Mouse (Mus musculus) adrenal gland, adult 8-10 months (tissue): Measurements from ENCODE around the gene Klhdc3. TPM values are rescaled to one million over a fixed set of nuclear protein-coding genes. Genes with fewer than 3 reads are reported as not detected.

Experiments
- total RNA-seq, 4 experiments: library from RNA; stranded (reverse); gene quantifications; 2 replicates each; pipeline ENCODE4 v1.2.4; 2022

Gene Klhdc3
- total RNA-seq, 4 experiments from 2014 or later, result 59.1 to 74.3 (median 65.2) TPM

Other genes with a start within 250 kb of the Klhdc3 start
- gene Slc22a7, start 242.5 kb downstream of the Klhdc3 start, total RNA-seq, result not detected
- 1 to 10 TPM in 3 of 4 experiments, under 1 TPM in 1; 0.98 to 1.4 (median 1.2) TPM for gene Ttbk1, start 193.2 kb downstream of the Klhdc3 start, total RNA-seq
- 1 to 10 TPM; 4.5 to 6.9 (median 6.4) TPM for gene Dnph1, start 184.2 kb downstream of the Klhdc3 start, total RNA-seq
- 10 to 100 TPM; 31.6 to 48.8 (median 37.7) TPM for gene Cul9, start 134.5 kb downstream of the Klhdc3 start, total RNA-seq
- gene Srf, start 124.7 kb downstream of the Klhdc3 start, total RNA-seq, result 10 to 100 TPM; 34.0 to 42.0 (median 37.2) TPM
- 10 to 100 TPM in 2 of 4 experiments, 1 to 10 TPM in 2; 8.7 to 11.2 (median 9.9) TPM for gene Ptk7, start 51.4 kb downstream of the Klhdc3 start, total RNA-seq
- gene Klc4, start 34.9 kb downstream of the Klhdc3 start, total RNA-seq, result 10 to 100 TPM; 42.3 to 59.8 (median 53.2) TPM
- gene Mrpl2, start 34.7 kb downstream of the Klhdc3 start, total RNA-seq, result 100 to 1,000 TPM in 2 of 4 experiments, 10 to 100 TPM in 2; 91.8 to 122 (median 104) TPM
- gene Cul7, start 30.6 kb downstream of the Klhdc3 start, total RNA-seq, result 10 to 100 TPM; 42.0 to 53.5 (median 47.2) TPM
- gene Rrp36, start 6.6 kb downstream of the Klhdc3 start, total RNA-seq, result 10 to 100 TPM; 24.9 to 31.8 (median 30.6) TPM
- 100 to 1,000 TPM in 1 of 4 experiments, 10 to 100 TPM in 3; 91.9 to 104 (median 95.0) TPM for gene Mea1, start 2.1 kb downstream of the Klhdc3 start, total RNA-seq
- gene Ppp2r5d, start 24.2 kb upstream of the Klhdc3 start, total RNA-seq, result 10 to 100 TPM; 41.0 to 47.5 (median 42.6) TPM
- 10 to 100 TPM; 56.2 to 74.2 (median 61.8) TPM for gene Pex6, start 30.5 kb upstream of the Klhdc3 start, total RNA-seq
- 1 to 10 TPM; 1.2 to 1.8 (median 1.6) TPM for gene Gnmt, start 48.3 kb upstream of the Klhdc3 start, total RNA-seq
- 10 to 100 TPM; 66.6 to 74.1 (median 70.7) TPM for gene Cnpy3, start 71.3 kb upstream of the Klhdc3 start, total RNA-seq
- gene Ptcra, start 82.8 kb upstream of the Klhdc3 start, total RNA-seq, result not detected
- gene 2310039H08Rik, start 91.7 kb upstream of the Klhdc3 start, total RNA-seq, result 10 to 100 TPM; 53.9 to 87.1 (median 61.4) TPM
- 10 to 100 TPM; 78.9 to 89.9 (median 83.8) TPM for gene Rpl7l1, start 101.8 kb upstream of the Klhdc3 start, total RNA-seq
- 10 to 100 TPM; 22.1 to 32.4 (median 26.6) TPM for gene Bicral, start 177.6 kb upstream of the Klhdc3 start, total RNA-seq
- gene Tbcc, start 209.8 kb upstream of the Klhdc3 start, total RNA-seq, result 10 to 100 TPM; 22.8 to 28.3 (median 26.7) TPM
- gene Prph2, start 229.5 kb upstream of the Klhdc3 start, total RNA-seq, result not detected